Mouse (Mus musculus): ENCODE measurements around the gene Frzb.

DNA sequence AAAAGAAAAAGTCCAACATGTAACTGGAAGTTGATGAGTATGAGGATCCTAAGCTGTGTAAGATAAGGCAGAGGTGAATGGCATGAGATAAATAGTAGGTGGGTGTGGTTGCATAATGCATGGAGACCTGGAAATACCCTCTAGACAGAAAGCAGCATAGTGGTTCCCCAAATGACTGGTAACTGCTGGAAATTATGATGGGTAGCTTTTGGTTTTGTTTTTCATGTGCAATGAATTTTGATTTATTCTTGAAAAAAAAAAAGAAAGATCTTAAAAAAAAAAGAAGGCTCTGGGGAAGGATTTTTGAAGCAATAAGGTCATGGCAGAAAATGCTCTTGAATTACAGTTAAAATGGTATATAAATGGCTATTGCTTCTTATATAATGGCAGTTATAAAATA lies 72.5 kb downstream of the Frzb start:
- TF ChIP-seq POLR2A (IDR thresholded peaks at IDR 0.05; ENCODE audit: low read depth, low read length), result no peak
- no peak for TF ChIP-seq CTCF (IDR thresholded peaks at IDR 0.05; ENCODE audit: extremely low read depth, insufficient read length, insufficient replicate concordance, low read depth, low read length)

Data from small intestine, adult 2 months (tissue).